Mouse (Mus musculus): Measurements from ENCODE around the gene Tasp1.
A peak's percentile ranks its signal among the peaks of the same experiment; 100 is the strongest.
"Not testable (repeated sequence)": the region's sequence is repeated elsewhere in the genome, so short reads cannot be mapped to it uniquely, and the experiment has no call there.

The Tasp1 gene

DNA sequence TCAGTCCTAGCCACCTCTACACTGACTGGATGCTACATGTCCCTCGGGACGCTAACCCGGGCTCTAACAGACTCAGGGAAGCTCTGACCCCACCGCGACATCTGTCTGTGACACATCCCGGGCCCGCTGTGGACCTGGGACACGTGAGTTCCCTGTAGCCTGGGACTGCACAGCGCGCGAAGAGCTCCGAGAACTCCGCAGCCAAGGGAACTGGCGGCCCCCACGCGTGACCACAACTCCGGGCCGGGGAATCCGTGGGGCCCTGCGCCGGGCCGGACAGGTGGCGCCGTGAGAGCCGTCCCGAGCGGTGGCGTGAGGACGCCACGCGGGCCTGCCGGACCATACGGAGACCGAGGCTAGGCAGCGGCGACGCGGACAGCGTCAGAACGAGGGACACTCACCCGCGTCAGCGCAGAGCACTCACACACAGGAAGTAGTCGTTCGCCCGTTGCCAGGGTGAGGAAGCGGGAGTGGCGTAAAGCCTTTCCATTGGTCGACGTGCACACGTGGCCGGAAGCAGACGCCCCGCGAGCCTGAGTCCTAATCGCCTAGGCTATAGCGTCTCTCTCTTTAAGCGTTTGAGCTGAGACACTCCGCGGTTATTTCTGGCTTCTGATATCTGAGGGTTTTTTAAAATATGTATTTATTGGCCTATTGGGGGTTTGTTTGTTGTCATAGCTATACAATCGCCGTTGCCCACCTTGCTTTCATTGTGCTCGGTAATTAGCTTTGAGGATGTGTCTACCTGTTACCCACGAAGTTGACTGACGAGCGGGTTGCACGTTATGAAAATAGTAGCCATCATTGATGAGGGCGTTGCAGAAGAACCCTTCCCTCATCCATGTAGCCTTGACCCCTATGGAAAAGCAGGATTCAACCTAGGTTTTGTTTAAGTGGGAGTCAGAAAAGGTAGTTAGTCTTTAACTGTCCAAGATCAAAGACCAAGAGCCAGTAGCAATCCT lies at the start of gene Tasp1:
TSS of gene Tasp1 (minus strand) at position 453 of the 962 bp plus-strand sequence.
- peak; percentile 95 for DNase-seq

- no peak for DNase-seq
These were observed 47.2 kb upstream of the Tasp1 start for GRCm38 (mm10) chr2:140113851-140114250.

GRCm38 (mm10) chr2:140108945-140109344 lies 42.3 kb upstream of the Tasp1 start:
- no peak for DNase-seq

DNA sequence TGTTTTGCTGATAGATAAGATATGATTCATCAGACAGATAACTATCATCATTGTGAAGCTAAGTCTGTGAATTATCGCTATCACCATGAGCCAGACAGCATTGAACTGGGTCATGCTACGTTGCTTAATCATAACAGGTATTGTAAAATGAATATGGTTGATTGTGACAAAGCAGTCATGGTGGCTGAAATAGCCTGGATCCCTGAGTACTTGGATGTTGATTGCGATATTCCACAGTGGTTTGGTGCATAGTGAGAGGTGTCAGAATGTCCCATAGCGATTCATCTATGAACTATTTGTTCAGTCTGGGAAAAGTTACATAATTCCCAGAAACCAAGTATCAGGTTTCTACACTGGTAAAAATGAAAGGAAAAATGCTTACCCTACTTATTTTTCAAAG lies 41.0 kb upstream of the Tasp1 start:
- no peak for DNase-seq

GRCm38 (mm10) chr2:140104951-140105350 lies 38.3 kb upstream of the Tasp1 start:
- no peak for DNase-seq

DNA sequence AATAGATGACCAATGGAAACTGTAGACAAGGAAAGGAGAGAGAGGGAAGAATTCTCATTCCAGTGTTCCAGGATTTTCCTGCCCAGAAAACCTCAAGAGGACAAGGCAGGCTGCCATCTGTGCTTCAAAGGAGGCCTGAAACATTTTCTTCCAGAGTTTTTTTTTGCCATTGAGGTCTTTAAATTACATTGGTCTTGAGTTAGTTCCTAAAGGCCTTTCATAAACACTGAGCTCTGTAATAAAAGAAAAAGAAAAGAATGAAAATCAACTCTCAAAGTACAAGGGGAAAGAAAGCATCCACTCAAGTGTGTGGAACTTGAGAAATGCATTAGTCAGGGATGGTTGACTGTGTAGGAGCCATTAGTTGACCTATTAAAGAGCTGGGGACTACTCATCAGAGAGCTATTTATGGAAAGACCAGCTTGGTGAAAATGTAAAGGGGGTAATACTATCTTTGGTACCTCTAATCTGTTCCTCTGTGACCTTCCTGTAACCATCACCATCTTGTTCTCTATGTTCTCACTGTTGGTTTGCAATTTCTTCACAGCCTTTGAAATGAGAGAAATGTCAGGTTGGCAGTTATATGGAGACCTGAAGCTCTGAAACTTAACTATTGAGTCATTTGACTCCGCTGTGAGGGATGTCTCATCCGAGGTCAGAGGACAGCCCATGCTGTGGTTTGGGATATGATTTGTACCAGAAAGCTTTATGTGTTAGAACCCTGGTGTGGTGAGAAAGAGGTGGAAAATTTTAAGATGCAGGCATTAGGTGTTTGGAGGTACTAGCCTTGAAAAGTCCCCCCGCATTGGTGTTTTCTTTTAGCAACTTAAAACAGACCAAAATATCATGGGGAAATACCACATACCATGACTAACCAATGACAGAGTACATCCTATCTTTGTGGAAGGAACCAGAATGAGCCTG lies 34.2 kb upstream of the Tasp1 start:
- no peak for DNase-seq

GRCm38 (mm10) chr2:140099971-140100370 lies 33.4 kb upstream of the Tasp1 start:
- DNase-seq, result no peak

DNA sequence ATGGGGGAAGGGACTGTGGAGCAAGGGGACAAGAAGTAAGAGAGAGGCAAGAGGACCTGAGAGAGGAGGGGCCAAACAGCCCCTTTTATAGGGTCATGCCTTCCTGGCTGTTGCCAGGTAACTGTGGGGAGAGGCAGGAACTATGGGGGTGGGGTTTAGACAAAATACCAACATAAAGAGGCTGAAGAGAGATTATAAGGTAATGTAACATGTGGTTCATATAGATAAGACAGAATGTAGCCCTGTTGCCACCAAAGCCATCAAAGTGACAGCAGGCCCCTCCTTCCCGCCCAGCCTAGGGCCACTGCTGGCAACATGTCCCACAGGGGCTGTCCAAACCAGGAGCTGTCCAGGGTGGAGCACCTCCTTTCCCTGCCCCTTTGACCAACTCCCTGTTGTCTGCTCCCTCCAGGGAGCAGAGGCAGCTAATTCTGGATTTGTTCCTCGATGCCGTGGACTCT lies 30.6 kb upstream of the Tasp1 start:
- no peak for DNase-seq

DNA sequence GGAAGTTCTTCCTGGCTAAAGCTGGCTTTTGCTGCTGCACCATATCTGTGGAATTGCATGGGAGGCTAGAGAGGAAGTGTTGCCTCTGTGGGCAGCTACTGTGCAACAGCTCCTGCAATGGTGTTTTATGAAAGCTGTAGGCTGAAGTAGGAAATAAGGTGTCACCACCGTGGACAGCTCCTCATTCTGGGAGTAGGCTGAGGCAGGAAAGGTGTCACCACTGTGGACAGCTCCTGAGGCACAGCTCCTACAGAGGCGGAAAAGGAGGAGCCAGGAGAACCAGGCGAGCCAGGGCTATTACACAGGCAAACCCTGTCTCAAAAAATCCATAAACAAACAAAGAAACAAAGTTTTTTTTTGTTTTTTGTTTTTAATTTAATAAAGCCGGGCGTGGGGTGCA lies 29.4 kb upstream of the Tasp1 start:
- no peak for DNase-seq

- no peak for DNase-seq
These were observed 26.8 kb upstream of the Tasp1 start for GRCm38 (mm10) chr2:140093433-140093832.

GRCm38 (mm10) chr2:140084245-140084644 lies 17.6 kb upstream of the Tasp1 start:
- DNase-seq, result no peak

DNA sequence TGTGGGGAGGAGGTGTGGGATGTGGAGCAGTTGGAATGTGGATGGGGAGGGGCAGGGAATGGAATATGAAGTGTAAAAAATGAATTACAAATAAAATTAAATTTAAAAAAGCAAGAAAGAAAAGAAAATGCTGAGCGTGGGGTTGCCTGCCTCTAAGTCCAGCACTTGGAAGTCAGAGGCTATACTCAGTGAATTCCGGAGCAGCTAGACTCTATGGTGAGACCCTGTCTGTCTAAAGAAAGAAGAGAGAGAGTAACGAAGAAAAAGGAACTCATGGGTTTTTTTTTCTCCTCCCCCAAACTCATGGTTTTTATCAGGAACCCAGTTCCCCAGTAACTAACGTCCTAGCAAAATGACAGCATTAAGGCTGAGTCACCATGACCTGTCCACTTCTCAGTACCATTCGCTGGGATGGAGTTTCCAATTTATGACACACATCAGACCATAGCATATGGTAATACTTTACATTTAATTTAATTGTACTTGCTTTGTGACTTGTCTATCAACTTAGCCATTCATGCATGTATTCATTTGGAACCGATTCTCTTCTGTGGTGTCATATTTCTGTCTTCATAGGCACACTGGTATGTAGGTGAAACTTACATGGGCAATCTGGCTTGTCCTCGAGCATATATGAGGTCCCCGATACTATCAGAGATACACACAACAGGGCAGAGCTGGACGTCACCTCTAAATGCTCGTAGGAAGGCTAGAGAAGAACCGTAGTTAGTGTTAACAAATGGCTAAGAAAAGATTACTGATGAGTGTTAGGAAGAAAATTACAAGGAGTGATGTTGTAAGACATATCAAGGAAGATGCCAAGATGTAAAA lies 14.4 kb upstream of the Tasp1 start:
- no peak for DNase-seq

GRCm38 (mm10) chr2:140079284-140079683 lies 12.7 kb upstream of the Tasp1 start:
- not testable (repeated sequence) for DNase-seq

DNA sequence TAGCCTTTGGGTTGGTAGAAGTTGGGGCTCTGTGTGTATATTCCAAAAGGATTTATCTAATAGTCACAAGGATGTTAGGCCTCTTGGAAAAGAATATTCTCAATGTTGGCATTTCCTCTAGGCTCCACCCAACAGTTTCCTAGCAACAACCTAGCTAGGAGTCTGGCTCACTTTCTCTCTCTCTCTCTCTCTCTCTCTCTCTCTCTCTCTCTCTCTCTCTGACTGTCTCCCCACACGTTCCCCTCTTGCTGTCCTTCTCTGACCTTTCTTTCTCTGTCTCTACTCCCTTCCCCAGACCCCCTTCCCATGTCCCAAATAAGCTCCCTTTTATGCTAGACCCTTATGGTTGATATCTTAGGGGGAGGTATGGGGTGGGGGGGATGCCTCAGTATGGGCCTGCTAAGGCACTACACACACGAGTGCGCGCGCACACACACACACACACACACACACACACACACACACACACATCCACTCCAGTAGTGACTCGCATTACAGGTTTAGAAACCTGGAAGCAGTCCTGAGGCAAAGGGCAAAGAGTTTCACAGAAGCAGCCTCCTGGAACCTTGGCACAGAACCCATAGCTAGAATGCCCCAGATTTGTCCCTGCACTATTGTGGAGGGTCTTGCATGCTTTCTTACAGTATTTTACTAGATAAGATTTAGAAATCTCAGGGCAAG lies 12.1 kb upstream of the Tasp1 start:
- DNase-seq, result no peak

DNA sequence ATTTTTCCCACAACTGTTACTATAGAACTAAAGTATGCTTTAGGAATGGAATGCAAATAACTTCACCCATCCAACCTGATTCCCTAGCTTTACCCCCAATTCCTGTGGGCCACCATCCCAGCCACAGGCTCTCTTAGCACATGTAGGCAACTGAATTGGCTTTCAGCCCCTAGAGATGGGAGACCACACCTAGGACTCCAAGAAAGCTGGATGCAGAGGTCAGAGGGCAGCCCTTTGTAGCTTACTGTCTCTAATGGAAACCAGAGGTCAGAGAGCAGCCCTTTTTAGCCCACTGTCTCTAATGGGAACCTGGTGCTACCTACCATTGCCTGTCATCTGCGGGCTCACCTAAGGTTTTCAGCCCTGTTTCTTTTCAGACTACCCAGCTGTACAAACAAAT lies 10.9 kb upstream of the Tasp1 start:
- no peak for DNase-seq

GRCm38 (mm10) chr2:140075150-140075549 lies 8.5 kb upstream of the Tasp1 start:
- no peak for DNase-seq

GRCm38 (mm10) chr2:140067516-140067915 lies 911 bp upstream of the Tasp1 start:
- peak; percentile 12 for DNase-seq

GRCm38 (mm10) chr2:140065676-140066075 lies 929 bp downstream of the Tasp1 start:
- DNase-seq, result peak; percentile 10

GRCm38 (mm10) chr2:140061481-140061880 lies 5.1 kb downstream of the Tasp1 start:
- DNase-seq, result no peak

DNA sequence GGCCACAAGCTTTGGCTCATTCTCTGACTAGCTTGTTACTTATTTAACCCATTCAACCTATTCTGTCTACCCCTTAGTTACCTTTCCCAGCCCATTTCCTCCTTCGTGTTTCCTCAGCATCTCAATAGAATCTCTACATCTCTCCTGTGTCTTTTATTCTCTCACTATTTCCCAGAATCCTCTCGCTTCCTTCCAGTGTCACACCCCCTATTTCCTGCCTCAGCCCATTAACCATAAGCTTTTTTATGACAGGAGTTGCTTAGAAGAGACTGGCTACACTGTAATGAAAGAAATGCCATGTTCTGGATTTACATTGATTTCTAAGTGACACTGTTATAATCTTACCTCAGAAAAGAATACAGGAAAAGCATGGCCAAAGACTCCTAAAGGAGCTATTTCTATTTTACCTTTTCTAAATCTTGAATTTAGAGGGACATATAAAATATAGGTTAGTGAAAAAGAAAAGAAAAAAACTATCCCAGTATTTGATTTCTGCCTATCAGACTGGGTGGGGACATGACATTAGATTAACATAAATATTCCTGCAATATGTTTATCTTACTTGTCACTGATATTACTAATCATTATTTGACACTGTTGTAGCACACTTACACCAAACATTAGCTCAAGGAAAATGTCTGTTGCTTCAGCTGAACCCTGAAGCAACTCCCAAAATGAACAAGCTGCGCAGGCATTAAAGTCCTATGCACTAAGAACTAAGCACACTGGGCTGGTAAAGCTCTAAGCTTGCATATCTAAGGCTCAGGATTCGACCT lies 6.3 kb downstream of the Tasp1 start:
- no peak for DNase-seq

- DNase-seq, result no peak
These were observed 8.5 kb downstream of the Tasp1 start for GRCm38 (mm10) chr2:140058125-140058524.
